Comparison of ENCODE assay signal across 16 mouse cellular contexts in genomic region chr16:46384279-46384678, GRCm38 (mm10).
"Had no signal": no experiment of that assay in that cellular context is flagged by ENCODE, and none has a peak within 500 bp of the region (broad histone marks: within the 10 kb centered on the region; RNA-seq: fewer than 3 reads in every experiment).

No protein-coding gene starts in this region.

- H3K4me1 ChIP-seq: lung, embryonic 15.5 days; megakaryocyte, embryonic 14.5 days; stomach, embryonic 15.5 days had no signal

- H3K27ac ChIP-seq: lung, embryonic 15.5 days; macrophage; midbrain, embryonic 13.5 days; midbrain, embryonic 15.5 days; neural tube, embryonic 12.5 days; stomach, embryonic 15.5 days had no signal

- H3K27me3 ChIP-seq: lung, embryonic 15.5 days; megakaryocyte, embryonic 14.5 days; midbrain, embryonic 13.5 days; midbrain, embryonic 15.5 days; neural tube, embryonic 12.5 days; stomach, embryonic 15.5 days had no signal

- H3K4me3 ChIP-seq: lung, embryonic 15.5 days; megakaryocyte, embryonic 14.5 days; midbrain, embryonic 13.5 days; midbrain, embryonic 15.5 days; neural tube, embryonic 12.5 days; stomach, embryonic 15.5 days had no signal

- H3K9me3 ChIP-seq: lung, embryonic 15.5 days; midbrain, embryonic 13.5 days; midbrain, embryonic 15.5 days; neural tube, embryonic 12.5 days; stomach, embryonic 15.5 days had no signal

- DNase-seq: lung, adult 2 months; lung, postnatal 14 days; lung, postnatal 36 days; right cerebral cortex, postnatal 14 days; thymus, adult 18-20 months; thymus, postnatal 14 days; thymus, postnatal 36 days had no signal

- H3K9ac ChIP-seq: lung, embryonic 15.5 days; midbrain, embryonic 13.5 days; midbrain, embryonic 15.5 days; neural tube, embryonic 12.5 days; stomach, embryonic 15.5 days had no signal

- H3K36me3 ChIP-seq: lung, embryonic 15.5 days; midbrain, embryonic 13.5 days; midbrain, embryonic 15.5 days; neural tube, embryonic 12.5 days; stomach, embryonic 15.5 days had no signal

- H3K4me2 ChIP-seq: lung, embryonic 15.5 days; midbrain, embryonic 11.5 days; midbrain, embryonic 13.5 days; midbrain, embryonic 15.5 days; neural tube, embryonic 12.5 days; stomach, embryonic 15.5 days had no signal

- ATAC-seq: lung, postnatal 0 days; midbrain, embryonic 13.5 days; midbrain, embryonic 15.5 days had no signal
